Mouse (Mus musculus): ENCODE data around the gene 4931406C07Rik.

Gene 4931406C07Rik

GRCm38 (mm10) chr9:15288402-15288801 lies 17.8 kb downstream of the 4931406C07Rik start:
- no peak for DNase-seq (ENCODE audit: low read depth, low spot score)

DNA sequence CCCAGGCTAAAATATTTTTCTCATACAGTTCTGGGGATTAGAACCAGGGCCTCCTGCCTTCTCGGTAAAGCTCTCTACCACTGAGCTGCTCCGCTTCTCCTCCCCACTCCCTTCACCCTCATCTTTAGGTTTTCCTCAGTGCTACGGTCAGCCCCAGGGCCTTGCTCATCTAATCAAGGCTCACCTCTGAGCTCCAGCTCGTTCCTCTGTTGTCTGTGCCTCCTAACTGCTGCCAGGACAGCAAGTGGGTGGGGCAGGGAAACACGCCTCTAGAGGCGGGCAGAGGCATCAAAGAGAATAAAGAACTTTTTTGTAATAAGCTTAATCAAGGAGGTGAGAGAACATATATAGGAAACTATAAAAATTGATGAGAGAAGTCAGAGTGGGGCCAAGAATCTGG lies 18.4 kb downstream of the 4931406C07Rik start:
- DNase-seq (ENCODE audit: low read depth, low spot score), result no peak

DNA sequence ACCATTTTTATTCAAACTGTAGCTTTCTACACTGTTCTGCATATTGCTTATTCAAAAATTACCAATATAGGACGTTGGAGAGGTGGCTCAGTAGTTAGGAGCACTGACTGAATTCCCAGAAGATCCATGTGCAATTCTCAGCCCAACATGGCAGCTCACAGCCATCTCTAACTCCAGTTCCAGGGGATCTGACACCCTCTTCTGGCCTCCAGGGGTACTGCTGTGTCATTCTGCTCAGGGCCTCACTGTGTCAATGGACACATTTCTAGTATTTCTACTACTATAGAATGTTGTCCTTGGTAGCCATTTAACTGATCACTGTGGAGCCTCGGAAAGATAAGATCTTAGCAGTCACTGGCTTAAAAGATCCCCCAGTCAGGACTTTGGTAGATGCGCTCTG lies 20.8 kb downstream of the 4931406C07Rik start:
- no peak for DNase-seq (ENCODE audit: low read depth, low spot score)

DNA sequence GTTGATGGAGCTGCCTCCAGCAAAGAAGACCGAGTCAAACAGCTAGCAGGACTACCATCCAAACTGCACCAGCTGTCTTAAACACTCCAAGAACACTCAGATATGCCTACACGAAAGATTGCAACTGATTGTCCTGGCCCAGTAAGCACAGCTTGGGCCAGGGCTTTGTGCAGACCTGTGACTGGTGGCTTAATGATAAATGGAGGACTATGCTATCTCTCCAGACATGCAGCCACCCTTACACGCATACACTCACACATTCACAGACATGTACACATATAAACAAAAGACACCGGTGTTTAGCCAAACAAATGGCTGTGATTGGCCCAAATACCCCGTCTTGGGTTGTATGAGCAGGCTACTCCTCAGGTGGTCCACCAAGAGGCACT lies 25.8 kb downstream of the 4931406C07Rik start:
- DNase-seq (ENCODE audit: low read depth, low spot score), result no peak

DNA sequence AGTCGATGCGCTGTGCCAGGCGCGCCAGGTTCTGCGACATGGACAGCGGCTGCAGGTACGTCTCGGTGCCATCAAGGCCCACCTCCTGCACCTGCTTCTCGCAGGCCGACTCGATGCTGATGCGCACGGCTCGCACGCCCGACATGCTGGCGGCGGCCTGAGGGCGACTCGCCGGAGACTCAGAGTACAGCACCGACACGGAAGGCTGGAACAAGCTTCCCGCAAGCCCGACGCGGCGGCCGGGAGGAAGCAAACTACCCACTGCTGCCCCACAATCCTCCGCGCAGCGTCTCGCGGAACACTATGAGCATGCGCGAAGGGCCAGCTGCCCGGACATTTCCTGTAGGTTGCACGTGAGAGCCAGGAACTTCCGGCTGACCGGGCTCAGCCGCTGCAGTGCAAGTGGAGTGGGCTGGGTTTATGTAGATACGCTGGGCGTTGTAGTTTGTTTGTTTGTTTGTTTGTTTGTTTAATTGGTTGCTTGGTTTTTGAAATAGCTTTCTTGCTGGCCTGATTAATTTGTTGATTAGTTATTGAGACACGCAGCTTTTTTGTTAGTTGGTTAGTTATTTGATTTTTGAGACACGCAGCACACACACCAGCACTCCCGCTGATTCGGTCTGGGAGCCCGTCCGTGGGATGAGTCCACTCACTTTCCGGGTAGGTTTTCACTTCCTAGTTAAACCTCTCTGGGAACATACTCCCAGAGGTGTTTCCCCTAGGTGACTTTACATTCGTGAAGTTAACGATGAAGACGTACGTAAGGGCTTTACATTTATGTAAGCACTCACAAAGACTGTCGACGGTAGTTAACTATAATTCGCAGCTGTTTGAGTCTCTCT lies 26.4 kb downstream of the 4931406C07Rik start, which contains the start of gene Med17:
Gene Med17, minus strand, starts transcription at position 283 of the 842 bp plus-strand sequence.
- peak; percentile 99 for DNase-seq (ENCODE audit: low read depth, low spot score)

- no peak for DNase-seq (ENCODE audit: low read depth, low spot score)
Observed at GRCm38 (mm10) chr9:15279139-15279648, 27.1 kb downstream of the 4931406C07Rik start.

- no peak for DNase-seq (ENCODE audit: low read depth, low spot score)
Observed at GRCm38 (mm10) chr9:15278343-15278742, 27.9 kb downstream of the 4931406C07Rik start.

- no peak for DNase-seq (ENCODE audit: low read depth, low spot score)
Observed at GRCm38 (mm10) chr9:15276855-15277254, 29.4 kb downstream of the 4931406C07Rik start.

GRCm38 (mm10) chr9:15273981-15274380 lies 32.3 kb downstream of the 4931406C07Rik start:
- no peak for DNase-seq (ENCODE audit: low read depth, low spot score)

DNA sequence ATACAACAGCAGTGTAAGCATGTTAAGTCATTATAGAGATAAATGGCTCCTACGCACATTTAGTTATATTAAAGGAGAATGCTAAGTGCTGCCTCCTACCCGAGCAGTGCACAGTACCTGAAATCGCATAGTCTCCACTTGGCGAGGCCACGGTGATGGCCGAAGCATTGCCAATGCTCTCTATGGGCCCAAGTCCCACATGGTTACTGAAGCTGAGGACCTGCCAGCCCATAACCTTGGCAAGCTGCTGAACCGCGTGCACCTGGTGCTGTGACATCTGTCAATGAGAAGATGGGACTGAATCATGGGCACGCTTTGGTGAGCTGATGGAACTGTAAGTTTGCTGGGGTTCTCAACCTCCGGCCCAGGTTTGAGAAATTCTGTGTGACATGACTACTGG lies 42.8 kb downstream of the 4931406C07Rik start:
- peak; percentile 68 for DNase-seq (ENCODE audit: low read depth, low spot score)

GRCm38 (mm10) chr9:15261980-15262379 lies 44.3 kb downstream of the 4931406C07Rik start:
- no peak for DNase-seq (ENCODE audit: low read depth, low spot score)

- DNase-seq (ENCODE audit: low read depth, low spot score), result no peak
Observed at GRCm38 (mm10) chr9:15256214-15256613, 50.0 kb downstream of the 4931406C07Rik start.

DNA sequence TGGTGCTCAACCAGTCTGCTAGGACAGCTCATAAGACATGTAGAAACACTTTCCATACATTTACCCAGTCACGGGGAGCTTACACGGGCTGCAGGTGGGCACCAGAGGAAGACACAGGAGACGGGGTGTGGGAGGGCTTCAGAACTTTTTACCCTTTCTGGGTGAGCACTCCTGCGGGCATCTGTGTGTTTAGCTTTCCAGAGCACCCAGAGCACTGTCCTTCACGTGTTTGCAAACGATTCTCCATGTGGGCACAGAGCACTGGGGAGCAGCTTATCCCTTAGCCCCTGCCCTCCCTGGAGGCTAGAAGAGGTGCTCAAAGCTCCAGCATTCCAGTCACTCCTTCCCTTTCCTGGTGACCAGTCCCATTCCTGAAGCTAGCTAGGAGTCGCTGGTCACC lies 51.7 kb downstream of the 4931406C07Rik start:
- no peak for DNase-seq (ENCODE audit: low read depth, low spot score)

DNA sequence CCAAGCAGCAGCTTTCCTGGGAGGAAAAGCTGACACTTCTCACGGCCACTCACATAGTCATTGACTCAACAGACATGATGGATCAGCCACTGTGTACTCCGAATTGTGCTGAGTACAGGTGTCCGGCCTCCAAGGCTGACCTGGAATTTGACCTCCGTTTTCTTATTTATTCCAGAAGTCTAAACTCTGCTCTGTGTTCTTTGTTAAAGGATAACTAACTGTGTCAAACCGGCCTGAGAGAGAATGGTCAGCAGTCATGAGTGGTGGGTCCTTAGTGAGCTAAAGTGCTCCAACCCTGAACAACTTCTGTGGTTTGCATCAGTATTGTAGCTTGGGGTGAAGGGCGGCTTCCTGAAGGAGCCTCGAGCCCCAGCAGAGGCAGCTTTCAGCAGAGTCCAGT lies 54.1 kb downstream of the 4931406C07Rik start:
- no peak for DNase-seq (ENCODE audit: low read depth, low spot score)

DNA sequence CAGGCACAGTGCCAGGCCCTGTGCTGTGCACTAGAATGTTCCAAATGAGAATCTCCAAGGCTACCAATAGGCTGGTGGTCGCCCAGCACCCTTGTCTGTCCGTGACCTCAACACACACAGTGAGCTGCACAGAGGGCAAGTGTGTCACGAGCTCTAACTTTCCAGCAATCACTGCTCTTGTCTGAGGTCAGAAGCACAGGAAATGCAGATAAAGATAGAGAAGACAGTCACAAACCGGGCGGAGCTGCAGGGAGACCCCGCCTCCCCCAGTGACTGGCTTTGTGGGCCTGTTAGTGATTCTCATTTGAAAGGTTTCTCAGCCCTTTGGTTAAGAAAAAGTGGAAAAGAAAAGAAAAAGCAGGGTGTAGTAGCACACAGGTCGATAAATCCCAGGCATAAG lies 55.9 kb downstream of the 4931406C07Rik start:
- no peak for DNase-seq (ENCODE audit: low read depth, low spot score)

DNA sequence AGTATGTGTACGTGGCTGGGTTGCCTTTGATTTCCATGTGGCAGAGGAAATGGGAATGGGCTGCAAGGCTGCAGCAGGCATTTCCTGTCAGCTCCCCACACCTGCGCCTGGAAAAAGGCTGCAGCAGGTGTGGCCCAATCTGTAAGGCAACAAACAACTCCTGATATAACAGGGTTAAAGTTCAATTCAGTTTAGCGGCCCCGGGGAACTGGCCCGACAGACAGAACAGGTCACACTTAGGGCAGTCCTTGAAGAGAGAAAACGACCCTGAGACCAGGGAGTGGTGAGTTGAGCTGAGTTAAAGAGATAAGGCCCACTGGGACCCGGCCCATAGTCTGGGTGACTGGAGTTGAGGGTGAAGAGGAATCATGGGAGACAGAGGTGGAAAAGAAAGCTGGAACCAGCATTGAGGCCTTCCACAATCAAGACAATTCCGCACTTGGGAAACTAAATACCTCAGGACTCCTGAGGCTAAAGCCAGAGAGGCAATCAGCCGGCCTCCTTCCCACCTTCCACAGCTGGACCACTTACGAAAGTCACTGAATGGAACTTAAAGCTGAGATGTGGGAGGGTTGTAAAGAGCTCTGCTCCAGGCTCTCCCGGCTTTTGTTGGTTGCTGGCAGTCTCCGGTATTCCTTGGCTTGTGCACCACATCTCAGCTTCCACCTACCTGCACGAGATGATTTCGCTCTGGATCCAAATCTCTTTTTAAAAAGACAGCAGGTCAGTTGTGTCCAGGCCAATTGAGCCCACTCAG lies 60.8 kb downstream of the 4931406C07Rik start:
- DNase-seq (ENCODE audit: low read depth, low spot score), result no peak

GRCm38 (mm10) chr9:15242130-15242529 lies 64.1 kb downstream of the 4931406C07Rik start:
- DNase-seq (ENCODE audit: low read depth, low spot score), result no peak

- DNase-seq (ENCODE audit: low read depth, low spot score), result peak; percentile 74
Observed at GRCm38 (mm10) chr9:15241596-15241939, 64.7 kb downstream of the 4931406C07Rik start.

DNA sequence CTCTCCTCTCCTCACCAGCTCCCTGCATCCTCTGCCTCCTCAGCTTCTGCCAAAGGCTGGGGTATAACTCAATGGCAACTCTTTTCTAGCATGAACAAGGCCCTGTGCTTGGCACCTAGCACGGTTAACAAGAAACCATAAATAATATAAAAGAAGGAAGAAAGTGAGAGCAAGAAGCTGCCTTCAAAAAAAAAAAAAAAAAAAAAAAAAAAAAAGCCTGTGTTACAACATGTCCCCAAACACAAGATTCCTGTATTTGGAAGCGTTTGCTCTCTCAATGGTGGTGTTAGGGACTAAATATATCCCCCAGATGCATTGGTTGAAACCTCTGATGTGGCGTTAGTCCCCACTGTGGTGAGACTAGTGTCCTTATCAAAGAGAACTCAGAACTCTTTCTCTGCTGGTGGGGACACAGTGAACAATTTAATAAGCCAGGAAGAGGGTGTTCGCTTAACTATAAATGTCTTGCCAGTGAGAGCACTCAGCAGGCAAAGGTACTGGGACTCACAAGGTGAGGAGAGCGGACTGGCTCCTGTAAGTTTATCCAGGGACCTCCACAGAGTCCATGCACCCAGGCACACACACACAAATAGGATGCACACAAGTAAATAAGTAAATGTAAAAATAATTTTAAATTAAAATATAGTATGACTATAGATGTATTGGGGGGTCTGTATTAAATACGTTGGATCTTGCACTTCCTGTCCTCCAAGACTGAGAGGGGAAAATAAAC lies 65.2 kb downstream of the 4931406C07Rik start:
- DNase-seq (ENCODE audit: low read depth, low spot score), result no peak

- no peak for DNase-seq (ENCODE audit: low read depth, low spot score)
Observed at GRCm38 (mm10) chr9:15240006-15240405, 66.2 kb downstream of the 4931406C07Rik start.

- DNase-seq (ENCODE audit: low read depth, low spot score), result peak; percentile 85
Observed at GRCm38 (mm10) chr9:15239042-15239925, 67.0 kb downstream of the 4931406C07Rik start, which contains the start of gene Vstm5. Gene Vstm5, plus strand, starts transcription at chr9:15239045.
